Mouse (Mus musculus) B cell, adult 62 days (primary cell): ENCODE results near the gene Lrrc38. TPM values are rescaled to one million over a fixed set of nuclear protein-coding genes. Genes with fewer than 3 reads are reported as not detected.

ENCODE experiments used
- total RNA-seq: library from RNA; stranded (reverse); gene quantifications from 4 replicates; pipeline ENCODE4 v1.2.4, GENCODE M21; 2023

Gene Lrrc38
- total RNA-seq: not detected in 4 replicates

DNA sequence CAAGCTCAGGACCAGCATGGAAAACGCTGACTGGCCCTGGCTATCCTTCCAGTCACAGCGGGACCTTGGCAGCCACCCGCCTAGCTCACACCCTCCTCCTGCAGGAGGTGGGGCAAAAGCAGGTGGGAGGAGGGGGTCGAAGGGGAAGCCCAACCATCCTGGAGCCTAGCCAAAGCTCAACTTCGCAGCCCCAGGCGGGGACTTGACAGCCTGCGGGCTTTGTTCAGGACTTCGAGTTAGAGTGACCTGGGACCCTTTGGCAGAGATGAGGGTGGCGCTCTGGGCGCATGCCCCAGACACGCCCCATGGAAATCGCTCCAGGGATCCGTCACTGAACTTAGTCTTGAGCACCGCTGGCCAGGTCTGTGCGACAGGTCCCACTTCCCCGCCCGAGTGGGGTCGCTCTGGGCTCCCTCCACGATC is at the start of gene Lrrc38:
Lrrc38 (plus strand) TSS at position 274 of the 423 bp plus-strand sequence.

DNA sequence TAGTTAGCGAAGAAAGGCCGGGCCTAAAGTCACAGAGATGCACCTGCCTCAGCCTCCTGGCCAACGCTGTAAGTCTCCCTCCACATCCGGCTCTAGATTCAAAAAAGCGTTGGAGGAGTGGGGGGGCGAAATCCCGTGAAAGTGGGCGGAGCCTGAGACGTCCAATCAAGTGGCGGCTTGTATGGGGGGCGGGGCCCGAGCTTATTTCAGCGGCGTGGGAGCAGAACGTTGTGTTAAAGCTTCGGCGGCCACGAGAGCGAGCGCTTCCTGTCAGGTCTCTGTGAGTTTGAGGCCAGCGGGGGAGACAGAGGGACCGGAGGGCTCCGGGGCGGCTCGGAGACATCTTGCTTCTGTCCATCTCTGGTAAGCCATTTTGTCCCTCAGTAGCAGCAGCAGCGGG is 44.6 kb downstream of the Lrrc38 start, which contains the start of gene Pramel1:
Pramel1 (plus strand) TSS at position 248 of the 400 bp plus-strand sequence.

DNA sequence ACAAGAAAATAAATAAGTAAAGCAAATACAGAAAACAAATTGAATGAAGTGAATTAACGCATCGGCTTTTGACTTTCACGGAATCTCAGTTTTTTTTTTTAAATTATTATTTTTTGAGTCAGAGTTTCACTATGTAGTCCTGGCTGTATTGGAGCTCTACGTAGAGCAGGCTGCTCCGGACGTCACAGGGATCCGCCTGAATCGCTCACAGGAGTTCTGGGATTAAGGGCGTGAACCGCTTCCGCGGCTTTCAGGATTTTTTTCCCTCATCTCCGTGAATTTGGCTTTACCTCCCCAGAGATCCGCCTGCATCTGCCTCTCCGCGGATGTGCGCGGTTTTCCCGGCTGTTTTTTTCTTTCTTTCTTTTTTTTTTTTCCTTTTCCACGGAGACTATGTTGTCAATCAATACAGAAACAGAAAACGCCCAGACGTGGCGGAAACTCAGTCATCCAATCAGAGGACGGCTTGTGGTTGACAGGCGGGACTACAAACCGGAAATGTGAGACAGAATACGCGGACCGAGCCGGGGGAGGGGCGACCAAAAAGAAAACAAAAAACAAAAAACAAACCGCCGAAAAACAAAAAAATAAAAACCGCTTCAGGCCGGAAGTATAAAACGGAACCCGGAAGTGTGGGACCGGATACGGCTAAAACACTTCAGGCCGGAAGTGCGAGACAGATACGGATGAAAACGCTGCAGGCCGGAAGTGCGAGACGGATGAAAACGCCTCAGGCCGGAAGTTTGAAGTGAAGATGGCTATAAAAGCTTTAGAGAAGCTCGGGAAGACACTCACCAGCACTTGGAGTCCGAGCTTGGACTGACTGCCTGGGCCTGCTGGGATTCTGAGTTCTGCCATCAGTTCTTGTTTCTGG is 62.9 kb downstream of the Lrrc38 start, which contains the start of gene Pramef8:
Pramef8 (plus strand) TSS at position 208 of the 874 bp plus-strand sequence.

Other genes with a start within 250 kb of the Lrrc38 start
- gene Prdm2, start 136.8 kb upstream of the Lrrc38 start, total RNA-seq: 81.9 to 86.4 TPM (median 84.0 TPM) in 4 replicates
- not detected in 4 replicates for gene Pdpn, start 50.2 kb upstream of the Lrrc38 start, total RNA-seq
- gene Pramel1, start 44.7 kb downstream of the Lrrc38 start, total RNA-seq: not detected in 4 replicates
- 64.5 to 79.0 TPM (median 66.2 TPM) in 4 replicates for gene Pramef8, start 62.7 kb downstream of the Lrrc38 start, total RNA-seq
- not detected in 4 replicates for gene Oog4, start 100.6 kb downstream of the Lrrc38 start, total RNA-seq
- gene Gm13043, start 161.6 kb downstream of the Lrrc38 start, total RNA-seq: not detected in 4 replicates
- gene Gm13040, start 186.2 kb downstream of the Lrrc38 start, total RNA-seq: not detected in 4 replicates
- not detected in 4 replicates for gene BC080695, start 201.9 kb downstream of the Lrrc38 start, total RNA-seq
- gene Gm13057, start 202.0 kb downstream of the Lrrc38 start, total RNA-seq: not detected in 4 replicates